In genomic region chr1:160758243-160758642, GRCm38 (mm10) we compare ENCODE assay signal across 8 mouse cellular contexts. TPM values are rescaled to one million over a fixed set of nuclear protein-coding genes. Genes with fewer than 3 reads are reported as not detected.
DNase-seq lines count a peak whose midpoint lies in the region; ATAC-seq lines count a peak whose summit lies in the region.

No protein-coding gene starts in this region.

- ATAC-seq in neutrophil, adult 5-6 weeks (ENCODE audit: extremely low read depth, insufficient number of reproducible peaks, low FRiP score, poor library complexity, severe bottlenecking): peak; percentile 89; the same call in 1 of the 2 replicates

- intact Hi-C loops in left cerebral cortex, postnatal 14 days (cut with DNase I): no loop called here

- peak; percentile 33 to 41 for DNase-seq in left cerebral cortex, postnatal 14 days (ENCODE audit: low spot score in 2 of 2)
- no peak for DNase-seq in left cerebral cortex, adult 11 months (ENCODE audit: low spot score)
- peak; percentile 14 for DNase-seq in Muller cell, postnatal 12 days (ENCODE audit: inconsistent ontology term)
- DNase-seq in cerebellum, postnatal 36 days: peak; percentile 53 to 62
- peak; percentile 17 for DNase-seq in heart, adult 8-10 months (ENCODE audit: low spot score)
- DNase-seq in liver: peak; percentile 76
- peak; percentile 65 to 74 for DNase-seq in thymus, postnatal 36 days

RNA-seq across cellular contexts. Expression of gene Rabgap1l, which starts 34.8 kb away (rescaled TPM):
- total RNA-seq in left cerebral cortex, postnatal 14 days (2021): 100 to 1,000 TPM; 170 to 171 TPM
- 10 to 100 TPM; 61.7 to 86.7 (median 68.5) TPM for total RNA-seq in heart, adult 8-10 months (2022)
- 435 and 436 TPM in 2 replicates for total RNA-seq in neutrophil, adult 5-6 weeks (2017)
